Mouse (Mus musculus) large intestine, adult 2 months (tissue): ENCODE data around the gene Plek. TPM values are rescaled to one million over a fixed set of nuclear protein-coding genes. Genes with fewer than 3 reads are reported as not detected.

Source experiments
- DNase-seq: peaks from one replicate; pipeline ENCODE4 v3.0.0-alpha.2; 2012; ENCODE audit warnings: low read depth, low spot score
- WGBS: fragments of 180-500 bp; shearing (Covaris S2); methylation state at CpG from one replicate; pipeline ENCODE4 v1.1.7; 2018; 5-methylcytosine and 5-hydroxymethylcytosine counted together
- polyA plus RNA-seq: library from polyadenylated mRNA; depleted of rRNA; stranded (reverse); fragments of >200 nt; gene quantifications from 2 replicates; pipeline ENCODE4 v1.2.3, GENCODE M21; 2012; rRNA removed

Gene Plek
- polyA plus RNA-seq, 1 experiment, result 1.5 TPM

- DNase-seq, result no peak
- WGBS, result 85% methylated on average over 6 of the region's 6 CpGs
These were observed 95.9 kb downstream of the Plek start for GRCm38 (mm10) chr11:16956115-16956862.

DNA sequence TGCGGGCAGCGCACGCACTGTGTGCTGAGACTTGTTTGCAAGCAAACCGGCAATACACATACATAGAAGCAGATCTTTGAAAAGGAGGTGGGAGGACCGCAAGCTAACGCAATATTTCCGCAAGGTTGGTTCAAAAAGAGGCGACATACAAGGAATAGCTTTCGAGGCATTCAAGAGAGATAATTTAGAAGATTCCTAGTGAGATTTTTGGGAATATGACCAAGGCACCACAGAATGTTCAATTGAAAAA lies 100.5 kb downstream of the Plek start:
- WGBS, result under 1% methylated on average over 9 of the region's 9 CpGs
- no peak for DNase-seq

DNA sequence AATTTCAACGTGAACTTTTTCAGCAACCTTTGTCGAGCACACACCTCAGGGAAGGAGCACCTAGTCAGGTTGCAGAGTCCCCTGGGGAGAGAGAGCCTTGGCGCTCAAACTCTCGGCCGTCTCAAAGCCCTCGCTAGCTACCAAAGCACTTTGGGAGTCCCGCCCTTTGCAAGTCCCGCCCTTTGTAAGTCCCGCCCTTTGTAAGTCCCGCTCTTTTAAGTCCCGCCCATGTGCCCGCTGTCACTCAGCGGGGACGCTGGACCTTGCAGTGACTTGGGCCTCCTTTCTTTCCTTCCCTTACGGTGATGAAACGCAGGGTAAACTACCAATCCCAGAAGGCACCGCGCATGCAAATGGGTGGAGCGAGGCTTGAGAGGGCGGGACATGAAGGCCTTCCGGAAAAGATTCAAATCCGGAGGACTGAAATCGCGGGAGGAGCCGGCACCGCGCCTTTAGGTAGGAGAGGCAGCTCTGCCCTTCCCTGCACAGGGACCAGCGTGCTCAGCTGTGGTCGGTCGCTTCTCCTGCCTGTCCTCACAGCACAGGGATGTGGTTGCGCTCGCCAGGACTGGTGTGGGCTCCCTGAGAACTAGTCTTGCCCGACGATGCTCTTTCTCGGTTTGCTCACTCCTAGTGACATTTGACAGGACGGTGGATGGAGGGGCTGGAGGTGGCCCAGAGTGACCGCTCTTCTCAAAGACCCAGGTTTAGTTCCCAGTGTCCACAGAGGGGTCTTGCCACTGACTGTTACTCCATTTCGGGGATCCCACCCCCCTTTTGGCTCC lies 101.0 kb downstream of the Plek start, which contains the start of gene Fbxo48:
Gene Fbxo48, plus strand, starts transcription at position 400 of the 785 bp plus-strand sequence.
- DNase-seq, result peak; percentile 97
- WGBS, result under 1% methylated on average over 38 of the region's 38 CpGs

- WGBS, result 6% methylated on average over 13 of the region's 13 CpGs
- DNase-seq, result no peak
These were observed 101.8 kb downstream of the Plek start for GRCm38 (mm10) chr11:16950226-16950975.

- DNase-seq, result peak; percentile 36
- WGBS, result 8% methylated on average over 1 of the region's 1 CpGs
These were observed 103.4 kb downstream of the Plek start for GRCm38 (mm10) chr11:16948756-16949155.

- DNase-seq, result no peak
- WGBS, result 88% methylated on average over 4 of the region's 4 CpGs
These were observed 109.2 kb downstream of the Plek start for GRCm38 (mm10) chr11:16943016-16943415.

DNA sequence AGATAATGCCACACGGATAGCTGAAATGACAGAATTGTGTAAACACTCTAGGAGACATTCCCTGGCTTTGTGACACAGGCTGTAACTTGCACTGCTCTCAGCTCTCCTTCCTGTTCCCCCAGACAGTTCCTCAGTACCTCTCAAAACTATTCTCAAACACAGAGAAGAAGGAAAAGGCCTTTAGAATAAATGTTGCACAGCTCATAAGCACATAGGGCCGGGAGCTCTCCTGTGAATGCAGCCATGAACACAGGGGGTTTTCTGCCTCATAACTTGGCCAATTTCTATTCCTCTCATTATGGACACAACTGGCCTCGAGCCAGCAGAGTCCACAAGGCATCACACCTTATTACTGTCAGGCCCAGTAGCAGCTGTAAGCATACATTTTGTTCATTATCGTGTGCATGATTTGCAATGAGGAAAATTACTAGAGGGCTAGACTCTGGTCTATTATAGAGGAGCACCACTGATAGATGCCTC lies 110.2 kb downstream of the Plek start:
- 24% methylated on average over 4 of the region's 4 CpGs for WGBS

DNA sequence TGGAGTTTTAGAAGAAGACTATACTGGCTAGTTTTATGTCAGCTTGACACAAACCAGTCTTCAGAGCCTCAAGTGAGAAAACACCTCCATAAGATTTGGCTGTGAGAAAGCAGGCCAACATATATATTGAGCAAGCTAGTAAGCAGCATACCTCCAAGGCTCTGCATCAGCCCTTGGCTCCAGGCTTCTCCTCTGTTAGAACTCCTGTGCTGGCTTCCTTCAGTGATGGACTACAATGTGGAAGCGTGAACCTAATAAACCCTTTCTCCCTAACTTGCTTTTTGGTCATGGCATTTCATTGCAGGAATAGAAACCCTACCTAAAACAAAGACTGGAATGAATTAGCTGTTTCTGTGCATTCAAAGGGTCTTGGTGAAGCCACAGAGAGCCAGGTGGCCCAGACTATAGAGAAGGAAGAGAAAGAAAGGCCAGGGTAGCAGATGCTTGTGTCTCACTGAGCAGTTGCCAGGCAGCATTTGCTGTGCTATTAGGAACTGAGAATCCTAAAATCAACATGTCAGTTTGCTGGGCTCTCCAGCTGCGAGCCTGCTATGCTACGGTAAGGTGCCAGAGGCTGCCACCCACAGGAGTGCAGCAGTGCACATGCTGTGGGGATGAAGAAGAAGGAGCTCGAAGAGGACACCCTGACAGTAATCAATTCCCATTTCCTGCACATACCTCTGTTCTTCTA lies 110.9 kb downstream of the Plek start:
- 46% methylated on average over 4 of the region's 4 CpGs for WGBS
- no peak for DNase-seq

More for the DNA sequence above, 110.2 kb downstream of the Plek start:
- DNase-seq, result no peak

- whole genome bisulfite sequencing, result 79% methylated on average over 6 of the region's 6 CpGs
- DNase-seq, result no peak
These were observed 116.5 kb downstream of the Plek start for GRCm38 (mm10) chr11:16935577-16936236.

DNA sequence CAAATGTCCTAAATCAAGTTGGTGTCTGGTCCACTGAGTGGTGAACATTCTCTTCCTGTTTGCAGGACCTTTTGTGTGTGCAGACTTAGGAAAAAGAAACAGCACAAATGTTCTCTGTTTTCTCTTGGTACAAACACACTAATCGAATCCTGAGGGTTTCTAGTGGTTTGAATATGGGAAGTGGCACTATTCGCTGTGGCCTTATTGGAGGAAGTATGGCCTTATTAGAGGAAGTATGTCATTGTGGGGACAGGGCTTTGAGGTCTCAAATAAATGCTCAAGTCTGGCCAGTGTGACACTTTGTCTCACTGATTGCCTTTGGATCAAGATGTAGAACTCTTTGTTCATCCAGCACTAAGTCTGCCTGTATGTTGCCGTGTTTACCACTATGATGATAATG lies 120.0 kb downstream of the Plek start:
- 88% methylated on average over 3 of the region's 3 CpGs for WGBS

More for the DNA sequence above, 120.0 kb downstream of the Plek start:
- no peak for DNase-seq

Other genes starting within 250 kb of the Plek start
- gene Fbxo48, start 101.0 kb downstream of the Plek start, polyA plus RNA-seq, result 0.26 and 0.97 TPM in 2 replicates
- gene Cnrip1, start 795 bp downstream of the Plek start, polyA plus RNA-seq, result 3.2 and 4.0 TPM in 2 replicates
- 17.3 and 22.2 TPM in 2 replicates for gene Ppp3r1, start 106.9 kb upstream of the Plek start, polyA plus RNA-seq
- 6.8 and 7.3 TPM in 2 replicates for gene Wdr92, start 129.7 kb upstream of the Plek start, polyA plus RNA-seq
- 4.5 and 4.9 TPM in 2 replicates for gene Pno1, start 159.2 kb upstream of the Plek start, polyA plus RNA-seq
- 14.5 and 15.2 TPM in 2 replicates for gene C1d, start 205.2 kb upstream of the Plek start, polyA plus RNA-seq